Mouse (Mus musculus) heart, embryonic 15.5 days (tissue): ENCODE measurements around the gene Acp5. TPM values are rescaled to one million over a fixed set of nuclear protein-coding genes. Genes with fewer than 3 reads are reported as not detected.
"Not testable (repeated sequence)": the region's sequence is repeated elsewhere in the genome, so short reads cannot be mapped to it uniquely, and the experiment has no call there.

ENCODE experiments used
- ATAC-seq: fragments of 200-750 bp; cut with Nextera tagmentation; replicated peaks from 2 replicates; pipeline ENCODE4 v1.8.0; 2017; ENCODE audit warnings: low read depth, moderate TSS enrichment; ENCODE audit not compliant: insufficient number of reproducible peaks, insufficient read depth, low FRiP score
- H3K27ac ChIP-seq: fragments of 300-500 bp; sonication (generic); 2 replicates; pipeline ENCODE4 v1.5.1; 2015; ENCODE audit warnings: mild to moderate bottlenecking, inconsistent platforms
- H3K27me3 ChIP-seq: fragments of 300-500 bp; sonication (generic); 2 replicates; pipeline ENCODE4 v1.6.1; 2015; ENCODE audit warnings: inconsistent platforms
- H3K36me3 ChIP-seq: fragments of 300-500 bp; sonication (generic); 2 replicates; pipeline ENCODE4 v1.6.1; 2015; ENCODE audit warnings: mild to moderate bottlenecking, inconsistent platforms
- H3K4me1 ChIP-seq: fragments of 300-500 bp; sonication (generic); replicated peaks from 2 replicates; pipeline ENCODE4 v1.6.1; 2015; ENCODE audit warnings: inconsistent platforms
- H3K4me2 ChIP-seq: fragments of 300-500 bp; sonication (generic); 2 replicates; pipeline ENCODE4 v1.6.1; 2015; ENCODE audit warnings: inconsistent platforms, mild to moderate bottlenecking, moderate library complexity
- H3K4me3 ChIP-seq: fragments of 300-500 bp; sonication (generic); 2 replicates; pipeline ENCODE4 v1.5.1; 2015; ENCODE audit warnings: mild to moderate bottlenecking, inconsistent platforms
- H3K9ac ChIP-seq: fragments of 300-500 bp; sonication (generic); 2 replicates; pipeline ENCODE4 v1.6.1; 2015; ENCODE audit warnings: mild to moderate bottlenecking, inconsistent platforms
- H3K9me3 ChIP-seq: fragments of 300-500 bp; sonication (generic); replicated peaks from 2 replicates; pipeline ENCODE4 v1.6.1; 2016; ENCODE audit warnings: inconsistent platforms
- WGBS: fragments of 180-500 bp; shearing (Covaris S2); methylation state at CpG from one replicate; pipeline ENCODE4 v1.1.7; 2015; ENCODE audit warnings: mixed read lengths; 5-methylcytosine and 5-hydroxymethylcytosine counted together
- polyA plus RNA-seq: library from polyadenylated mRNA; unstranded; fragments of >200 nt; fragmentation: Nextera tagmentation; extraction: Ambion mirVana; gene quantifications from 2 replicates; pipeline ENCODE4 v1.2.1, GENCODE M21; 2015

Gene Acp5
- polyA plus RNA-seq, 1 experiment from 2014 or later, result 3.0 TPM

- Histone ChIP-seq H3K9me3 (no peaks in the 10 kb centered on the region), H3K4me1 (peaks cover 16% of the 10 kb centered on the region), H3K4me3 (peak within 1 kb of the TSS; percentile 76), H3K36me3 (no peaks in the 10 kb centered on the region), H3K9ac (peak within 1 kb of the TSS; percentile 81), H3K27ac (peak within 1 kb of the TSS; percentile 88), H3K27me3 (no peaks in the 10 kb centered on the region), H3K4me2 (peak within 1 kb of the TSS; percentile 72)
- ATAC-seq, result peak; percentile 99
- WGBS, result under 1% methylated on average over 65 of the region's 65 CpGs
Observed at GRCm38 (mm10) chr9:22156497-22157245, 21.2 kb upstream of the Acp5 start, which contains the start of gene Pigyl. Gene Pigyl, plus strand, starts transcription at chr9:22156846.

- no peak for ATAC-seq
- peak overlapping the region; percentile 3; the same call in 1 of the 2 replicates for H3K4me3 ChIP-seq
- peaks cover 16% of the 10 kb centered on the region for H3K4me1 ChIP-seq
- no peaks in the 10 kb centered on the region for H3K9me3 ChIP-seq
- H3K27me3 ChIP-seq, result no peaks in the 10 kb centered on the region
- no peak overlapping the region for H3K27ac ChIP-seq
- no peak overlapping the region for H3K9ac ChIP-seq
- peak overlapping the region; percentile 58 for H3K4me2 ChIP-seq
- no peaks in the 10 kb centered on the region for H3K36me3 ChIP-seq
- whole genome bisulfite sequencing, result 14% methylated on average over 10 of the region's 10 CpGs
Observed at GRCm38 (mm10) chr9:22155614-22156013, 20.1 kb upstream of the Acp5 start.

GRCm38 (mm10) chr9:22153810-22154209 is 18.3 kb upstream of the Acp5 start:
- Histone ChIP-seq H3K27me3 (no peaks in the 10 kb centered on the region), H3K27ac (no peak overlapping the region), H3K9ac (no peak overlapping the region), H3K36me3 (no peaks in the 10 kb centered on the region), H3K9me3 (no peaks in the 10 kb centered on the region), H3K4me3 (no peak overlapping the region), H3K4me1 (peaks cover 16% of the 10 kb centered on the region), H3K4me2 (no peak overlapping the region)
- 85% methylated on average over 3 of the region's 3 CpGs for WGBS
- no peak for ATAC-seq

DNA sequence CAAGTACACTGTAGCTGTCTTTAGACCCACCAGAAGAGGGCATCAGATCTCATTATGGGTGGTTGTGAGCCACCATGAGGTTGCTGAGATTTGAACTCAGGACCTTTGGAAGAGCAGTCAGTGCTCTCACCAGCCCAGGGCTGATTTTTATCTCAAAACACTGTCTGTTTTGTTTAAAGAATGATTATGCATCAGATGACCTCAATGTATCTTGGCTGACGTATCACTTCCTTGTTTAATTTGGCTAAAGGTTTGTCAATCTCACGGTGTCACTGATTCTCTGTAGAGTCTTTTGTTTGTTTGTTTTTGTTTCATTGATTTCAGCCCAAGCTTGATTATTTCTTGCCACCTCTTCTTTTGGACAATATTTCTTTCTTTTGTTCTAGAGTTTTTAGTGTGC is 15.4 kb upstream of the Acp5 start:
- H3K9me3 ChIP-seq, result no peaks in the 10 kb centered on the region
- H3K27me3 ChIP-seq, result no peaks in the 10 kb centered on the region
- H3K36me3 ChIP-seq, result no peaks in the 10 kb centered on the region
- 75% methylated on average over 2 of the region's 2 CpGs for WGBS
- no peak for ATAC-seq
- no peak overlapping the region for H3K4me3 ChIP-seq
- H3K4me1 ChIP-seq, result peaks cover 2% of the 10 kb centered on the region; the same call in 1 of the 2 replicates
- no peak overlapping the region for H3K4me2 ChIP-seq
- no peak overlapping the region for H3K27ac ChIP-seq
- H3K9ac ChIP-seq, result no peak overlapping the region

GRCm38 (mm10) chr9:22150249-22150693 is 14.8 kb upstream of the Acp5 start:
- H3K27ac ChIP-seq, H3K36me3 ChIP-seq, H3K4me2 ChIP-seq, H3K9ac ChIP-seq, H3K27me3 ChIP-seq, H3K4me1 ChIP-seq, H3K9me3 ChIP-seq, H3K4me3 ChIP-seq, ATAC-seq: not testable (repeated sequence)
- 74% methylated on average over 7 of the region's 7 CpGs for WGBS

GRCm38 (mm10) chr9:22149426-22150248 is 14.1 kb upstream of the Acp5 start:
- no peak overlapping the region for H3K4me3 ChIP-seq
- no peaks in the 10 kb centered on the region for H3K27me3 ChIP-seq
- no peaks in the 10 kb centered on the region for H3K4me1 ChIP-seq
- H3K4me2 ChIP-seq, result no peak overlapping the region
- no peak overlapping the region for H3K27ac ChIP-seq
- H3K36me3 ChIP-seq, result no peaks in the 10 kb centered on the region
- no peak for ATAC-seq
- no peak overlapping the region for H3K9ac ChIP-seq
- 62% methylated on average over 20 of the region's 20 CpGs for WGBS
- no peaks in the 10 kb centered on the region for H3K9me3 ChIP-seq

GRCm38 (mm10) chr9:22144304-22144965 is 8.9 kb upstream of the Acp5 start:
- Histone ChIP-seq H3K9me3 (no peaks in the 10 kb centered on the region), H3K4me2 (no peak overlapping the region), H3K4me1 (no peaks in the 10 kb centered on the region), H3K27me3 (no peaks in the 10 kb centered on the region), H3K4me3 (no peak overlapping the region), H3K27ac (no peak overlapping the region), H3K36me3 (no peaks in the 10 kb centered on the region), H3K9ac (no peak overlapping the region)
- WGBS, result 75% methylated on average over 8 of the region's 8 CpGs
- ATAC-seq, result no peak

GRCm38 (mm10) chr9:22143108-22144037 is 7.9 kb upstream of the Acp5 start:
- no peaks in the 10 kb centered on the region for H3K4me1 ChIP-seq
- no peaks in the 10 kb centered on the region for H3K9me3 ChIP-seq
- no peak overlapping the region for H3K4me2 ChIP-seq
- H3K36me3 ChIP-seq, result no peaks in the 10 kb centered on the region
- no peak; the same call in 1 of the 2 replicates for ATAC-seq
- H3K27ac ChIP-seq, result no peak overlapping the region
- H3K4me3 ChIP-seq, result no peak overlapping the region
- 48% methylated on average over 17 of the region's 17 CpGs for WGBS
- H3K27me3 ChIP-seq, result no peaks in the 10 kb centered on the region
- H3K9ac ChIP-seq, result no peak overlapping the region

GRCm38 (mm10) chr9:22139746-22140145 is 4.2 kb upstream of the Acp5 start:
- H3K4me3 ChIP-seq, result no peak overlapping the region
- no peaks in the 10 kb centered on the region for H3K27me3 ChIP-seq
- WGBS, result 79% methylated on average over 5 of the region's 5 CpGs
- H3K4me1 ChIP-seq, result no peaks in the 10 kb centered on the region
- H3K4me2 ChIP-seq, result no peak overlapping the region
- no peaks in the 10 kb centered on the region for H3K9me3 ChIP-seq
- H3K9ac ChIP-seq, result no peak overlapping the region
- ATAC-seq, result no peak
- H3K27ac ChIP-seq, result no peak overlapping the region
- no peaks in the 10 kb centered on the region for H3K36me3 ChIP-seq

DNA sequence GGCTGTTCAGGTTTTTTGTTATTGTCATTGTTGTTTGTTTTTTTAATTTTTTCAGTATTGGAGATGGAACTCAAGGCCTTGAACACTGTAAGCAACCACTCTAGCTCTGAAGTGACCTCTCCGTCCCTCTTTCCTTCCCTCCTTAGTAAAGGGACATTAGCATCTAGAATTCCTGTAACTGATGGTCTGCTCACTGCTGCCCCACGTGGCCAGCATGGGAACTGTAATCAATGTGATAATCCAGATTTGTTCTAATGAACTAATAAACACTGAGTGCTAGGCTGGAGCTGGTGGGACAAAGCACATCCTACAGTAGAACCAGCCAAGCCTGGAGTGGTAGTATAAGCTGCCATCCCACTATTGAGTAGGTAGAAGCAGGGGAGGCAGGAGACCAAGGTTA is 3.0 kb upstream of the Acp5 start:
- Histone ChIP-seq H3K4me2 (no peak overlapping the region), H3K36me3 (no peaks in the 10 kb centered on the region), H3K4me3 (no peak overlapping the region), H3K4me1 (no peaks in the 10 kb centered on the region), H3K27me3 (no peaks in the 10 kb centered on the region), H3K27ac (no peak overlapping the region), H3K9me3 (no peaks in the 10 kb centered on the region), H3K9ac (no peak overlapping the region)
- ATAC-seq, result no peak
- 33% methylated on average over 2 of the region's 2 CpGs for WGBS
